Mouse (Mus musculus): ENCODE data around the gene Fbxl19. TPM values are rescaled to one million over a fixed set of nuclear protein-coding genes. Genes with fewer than 3 reads are reported as not detected.

Gene Fbxl19
- polyA plus RNA-seq, 1 experiment from 2014 or later: 2.0 TPM

GRCm38 (mm10) chr7:127746494-127747491, 2.5 kb downstream of the Fbxl19 start:
- Histone ChIP-seq H3K27me3 (ENCODE audit: control insufficient read depth, insufficient read depth, low read depth, low read length) (no peaks in the 10 kb centered on the region), H3K4me2 (ENCODE audit: low read depth, low read length) (peak overlapping the region; percentile 78), H3K4me1 (ENCODE audit: control insufficient read depth, low read depth, low read length) (peaks cover 14% of the 10 kb centered on the region), H3K27ac (ENCODE audit: low read length) (no peak overlapping the region), H3K9ac (ENCODE audit: low read depth, low read length) (peak overlapping the region; percentile 54), H3K9me3 (replicated peaks; ENCODE audit: control insufficient read depth, low read length) (no peaks in the 10 kb centered on the region), H3K4me3 (ENCODE audit: low read depth, low read length) (peak overlapping the region; percentile 64), H3K36me3 (ENCODE audit: control insufficient read depth, insufficient read depth) (no peaks in the 10 kb centered on the region; the same call in 1 of the 2 replicates)
- WGBS (ENCODE audit: insufficient replicate concordance): 1% methylated on average over 37 of the region's 62 CpGs
- ATAC-seq (ENCODE audit: low read depth): 0 out of 2 replicates have a peak, but pooled peaks have one; percentile 0

GRCm38 (mm10) chr7:127747559-127748234, 3.4 kb downstream of the Fbxl19 start:
- Histone ChIP-seq H3K9ac (ENCODE audit: low read depth, low read length) (no peak overlapping the region), H3K27me3 (ENCODE audit: control insufficient read depth, insufficient read depth, low read depth, low read length) (no peaks in the 10 kb centered on the region), H3K4me3 (ENCODE audit: low read depth, low read length) (no peak overlapping the region; the same call in 1 of the 2 replicates), H3K4me1 (ENCODE audit: control insufficient read depth, low read depth, low read length) (peaks cover 14% of the 10 kb centered on the region), H3K4me2 (ENCODE audit: low read depth, low read length) (0 out of 2 replicates have a peak overlapping the region, but pooled peaks have one; percentile 78), H3K36me3 (ENCODE audit: control insufficient read depth, insufficient read depth) (no peaks in the 10 kb centered on the region; the same call in 1 of the 2 replicates), H3K27ac (ENCODE audit: low read length) (no peak overlapping the region), H3K9me3 (replicated peaks; ENCODE audit: control insufficient read depth, low read length) (no peaks in the 10 kb centered on the region)
- 74% methylated on average over 6 of the region's 6 CpGs for WGBS (ENCODE audit: insufficient replicate concordance)
- ATAC-seq (ENCODE audit: low read depth): no peak

GRCm38 (mm10) chr7:127748235-127748560, 3.9 kb downstream of the Fbxl19 start:
- Histone ChIP-seq H3K4me1 (ENCODE audit: control insufficient read depth, low read depth, low read length) (peaks cover 14% of the 10 kb centered on the region), H3K4me2 (ENCODE audit: low read depth, low read length) (no peak overlapping the region), H3K9me3 (replicated peaks; ENCODE audit: control insufficient read depth, low read length) (no peaks in the 10 kb centered on the region), H3K9ac (ENCODE audit: low read depth, low read length) (no peak overlapping the region), H3K27ac (ENCODE audit: low read length) (no peak overlapping the region), H3K27me3 (ENCODE audit: control insufficient read depth, insufficient read depth, low read depth, low read length) (no peaks in the 10 kb centered on the region), H3K36me3 (ENCODE audit: control insufficient read depth, insufficient read depth) (no peaks in the 10 kb centered on the region; the same call in 1 of the 2 replicates), H3K4me3 (ENCODE audit: low read depth, low read length) (no peak overlapping the region)
- ATAC-seq (ENCODE audit: low read depth): no peak
- 89% methylated on average over 28 of the region's 28 CpGs for WGBS (ENCODE audit: insufficient replicate concordance)

GRCm38 (mm10) chr7:127750131-127751127, 6.1 kb downstream of the Fbxl19 start:
- Histone ChIP-seq H3K9me3 (replicated peaks; ENCODE audit: control insufficient read depth, low read length) (no peaks in the 10 kb centered on the region), H3K4me1 (ENCODE audit: control insufficient read depth, low read depth, low read length) (peaks cover 4% of the 10 kb centered on the region), H3K9ac (ENCODE audit: low read depth, low read length) (no peak overlapping the region), H3K36me3 (ENCODE audit: control insufficient read depth, insufficient read depth) (no peaks in the 10 kb centered on the region; the same call in 1 of the 2 replicates), H3K27ac (ENCODE audit: low read length) (no peak overlapping the region), H3K27me3 (ENCODE audit: control insufficient read depth, insufficient read depth, low read depth, low read length) (no peaks in the 10 kb centered on the region), H3K4me2 (ENCODE audit: low read depth, low read length) (no peak overlapping the region), H3K4me3 (ENCODE audit: low read depth, low read length) (no peak overlapping the region)
- ATAC-seq (ENCODE audit: low read depth): no peak
- WGBS (ENCODE audit: insufficient replicate concordance): 71% methylated on average over 19 of the region's 19 CpGs

GRCm38 (mm10) chr7:127751619-127752018, 7.3 kb downstream of the Fbxl19 start:
- 82% methylated on average over 5 of the region's 5 CpGs for WGBS (ENCODE audit: insufficient replicate concordance)
- H3K27me3 ChIP-seq (ENCODE audit: control insufficient read depth, insufficient read depth, low read depth, low read length): no peaks in the 10 kb centered on the region
- ATAC-seq (ENCODE audit: low read depth): no peak
- H3K36me3 ChIP-seq (ENCODE audit: control insufficient read depth, insufficient read depth): no peaks in the 10 kb centered on the region; the same call in 1 of the 2 replicates
- no peak overlapping the region for H3K4me2 ChIP-seq (ENCODE audit: low read depth, low read length)
- no peak overlapping the region for H3K9ac ChIP-seq (ENCODE audit: low read depth, low read length)
- no peaks in the 10 kb centered on the region for H3K9me3 ChIP-seq (replicated peaks; ENCODE audit: control insufficient read depth, low read length)
- H3K4me3 ChIP-seq (ENCODE audit: low read depth, low read length): no peak overlapping the region
- H3K4me1 ChIP-seq (ENCODE audit: control insufficient read depth, low read depth, low read length): peaks cover 4% of the 10 kb centered on the region
- H3K27ac ChIP-seq (ENCODE audit: low read length): no peak overlapping the region

GRCm38 (mm10) chr7:127752069-127752468, 7.7 kb downstream of the Fbxl19 start:
- Histone ChIP-seq H3K27ac (ENCODE audit: low read length) (no peak overlapping the region), H3K27me3 (ENCODE audit: control insufficient read depth, insufficient read depth, low read depth, low read length) (no peaks in the 10 kb centered on the region), H3K4me2 (ENCODE audit: low read depth, low read length) (no peak overlapping the region), H3K36me3 (ENCODE audit: control insufficient read depth, insufficient read depth) (no peaks in the 10 kb centered on the region; the same call in 1 of the 2 replicates), H3K9me3 (replicated peaks; ENCODE audit: control insufficient read depth, low read length) (no peaks in the 10 kb centered on the region), H3K9ac (ENCODE audit: low read depth, low read length) (no peak overlapping the region), H3K4me3 (ENCODE audit: low read depth, low read length) (no peak overlapping the region), H3K4me1 (ENCODE audit: control insufficient read depth, low read depth, low read length) (no peaks in the 10 kb centered on the region)
- no peak for ATAC-seq (ENCODE audit: low read depth)
- WGBS (ENCODE audit: insufficient replicate concordance): 86% methylated on average over 25 of the region's 27 CpGs

GRCm38 (mm10) chr7:127753158-127753557, 8.8 kb downstream of the Fbxl19 start:
- no peak overlapping the region for H3K4me2 ChIP-seq (ENCODE audit: low read depth, low read length)
- H3K4me1 ChIP-seq (ENCODE audit: control insufficient read depth, low read depth, low read length): no peaks in the 10 kb centered on the region
- no peak overlapping the region for H3K4me3 ChIP-seq (ENCODE audit: low read depth, low read length)
- no peaks in the 10 kb centered on the region for H3K27me3 ChIP-seq (ENCODE audit: control insufficient read depth, insufficient read depth, low read depth, low read length)
- H3K36me3 ChIP-seq (ENCODE audit: control insufficient read depth, insufficient read depth): no peaks in the 10 kb centered on the region; the same call in 1 of the 2 replicates
- H3K9ac ChIP-seq (ENCODE audit: low read depth, low read length): no peak overlapping the region
- no peaks in the 10 kb centered on the region for H3K9me3 ChIP-seq (replicated peaks; ENCODE audit: control insufficient read depth, low read length)
- 48% methylated on average over 5 of the region's 5 CpGs for WGBS (ENCODE audit: insufficient replicate concordance)
- ATAC-seq (ENCODE audit: low read depth): no peak
- H3K27ac ChIP-seq (ENCODE audit: low read length): no peak overlapping the region

GRCm38 (mm10) chr7:127753741-127754140, 9.4 kb downstream of the Fbxl19 start:
- WGBS (ENCODE audit: insufficient replicate concordance): 73% methylated on average over 7 of the region's 7 CpGs

More at GRCm38 (mm10) chr7:127753741-127754140, 9.4 kb downstream of the Fbxl19 start:
- no peak for ATAC-seq (ENCODE audit: low read depth)
- Histone ChIP-seq H3K36me3 (ENCODE audit: control insufficient read depth, insufficient read depth) (no peaks in the 10 kb centered on the region; the same call in 1 of the 2 replicates), H3K4me2 (ENCODE audit: low read depth, low read length) (no peak overlapping the region), H3K4me3 (ENCODE audit: low read depth, low read length) (no peak overlapping the region), H3K9me3 (replicated peaks; ENCODE audit: control insufficient read depth, low read length) (no peaks in the 10 kb centered on the region), H3K4me1 (ENCODE audit: control insufficient read depth, low read depth, low read length) (no peaks in the 10 kb centered on the region), H3K27me3 (ENCODE audit: control insufficient read depth, insufficient read depth, low read depth, low read length) (no peaks in the 10 kb centered on the region), H3K9ac (ENCODE audit: low read depth, low read length) (no peak overlapping the region), H3K27ac (ENCODE audit: low read length) (no peak overlapping the region)
